Mouse (Mus musculus) kidney, postnatal 0 days (tissue): Measurements from ENCODE around the gene Fut1. TPM values are rescaled to one million over a fixed set of nuclear protein-coding genes. Genes with fewer than 3 reads are reported as not detected.
"Not testable (repeated sequence)": the region's sequence is repeated elsewhere in the genome, so short reads cannot be mapped to it uniquely, and the experiment has no call there.

Source experiments
- ATAC-seq: fragments of 200-750 bp; cut with Nextera tagmentation; replicated peaks from 2 replicates; pipeline ENCODE4 v1.8.0; 2017; ENCODE audit warnings: low read depth, moderate number of reproducible peaks, moderate TSS enrichment, moderate library complexity; ENCODE audit not compliant: low FRiP score
- DNase-seq: peaks from one replicate; pipeline ENCODE4 v3.0.0-alpha.2; 2016; ENCODE audit warnings: low spot score
- H3K27ac ChIP-seq: fragments of 300-500 bp; sonication (generic); 2 replicates; pipeline ENCODE4 v1.5.1; 2014; ENCODE audit warnings: mild to moderate bottlenecking
- H3K27me3 ChIP-seq: fragments of 300-500 bp; sonication (generic); 2 replicates; pipeline ENCODE4 v1.6.1; 2014; ENCODE audit warnings: low read length, mixed read lengths; ENCODE audit not compliant: insufficient read depth
- H3K36me3 ChIP-seq: fragments of 300-500 bp; sonication (generic); 2 replicates; pipeline ENCODE4 v1.6.1; 2014; ENCODE audit warnings: low read length, mixed read lengths; ENCODE audit not compliant: insufficient read depth
- H3K4me1 ChIP-seq: fragments of 300-500 bp; sonication (generic); replicated peaks from 2 replicates; pipeline ENCODE4 v1.6.1; 2014; ENCODE audit warnings: antibody characterized with exemption, low read length, mixed read lengths; ENCODE audit not compliant: insufficient read depth
- H3K4me2 ChIP-seq: fragments of 300-500 bp; sonication (generic); 2 replicates; pipeline ENCODE4 v1.6.1; 2014; ENCODE audit warnings: mild to moderate bottlenecking, low read length, moderate library complexity, mixed read lengths
- H3K4me3 ChIP-seq: fragments of 300-500 bp; sonication (generic); replicated peaks from 2 replicates; pipeline ENCODE4 v1.5.1; 2014; ENCODE audit warnings: low read depth, low read length
- H3K9ac ChIP-seq: fragments of 300-500 bp; sonication (generic); 2 replicates; pipeline ENCODE4 v1.6.1; 2014; ENCODE audit warnings: low read depth, low read length
- H3K9me3 ChIP-seq: fragments of 300-500 bp; sonication (generic); replicated peaks from 2 replicates; pipeline ENCODE4 v1.6.1; 2016; ENCODE audit warnings: low read length, inconsistent platforms, mixed read lengths
- CTCF ChIP-seq: IDR thresholded peaks from 2 replicates; pipeline ENCODE4 v1.5.1; 2016; ENCODE audit warnings: antibody characterized with exemption, low read depth, mild to moderate bottlenecking, moderate library complexity
- WGBS: fragments of 180-500 bp; shearing (Covaris S2); extraction: QIAGEN DNeasy Blood & Tissue Kit; methylation state at CpG from one replicate; pipeline ENCODE4 v1.1.7; 2014; 5-methylcytosine and 5-hydroxymethylcytosine counted together
- polyA plus RNA-seq: library from polyadenylated mRNA; unstranded; fragments of >200 nt; fragmentation: Nextera tagmentation; extraction: Ambion mirVana; gene quantifications from 2 replicates; pipeline ENCODE4 v1.2.1, GENCODE M21; 2015

The Fut1 gene
- polyA plus RNA-seq, 1 experiment from 2014 or later = 0.26 TPM

GRCm38 (mm10) chr7:45660746-45661478, 43.8 kb downstream of the Fut1 start:
- WGBS = 69% methylated on average over 11 of the region's 11 CpGs
- Histone ChIP-seq H3K4me3 (no peak overlapping the region), H3K27me3 (no peaks in the 10 kb centered on the region), H3K36me3 (no peaks in the 10 kb centered on the region), H3K27ac (no peak overlapping the region), H3K4me1 (peaks cover 3% of the 10 kb centered on the region), H3K9me3 (no peaks in the 10 kb centered on the region), H3K4me2 (no peak overlapping the region), H3K9ac (no peak overlapping the region)
- DNase-seq (no peak), ATAC-seq (no peak)
- TF ChIP-seq CTCF = no peak

- ATAC-seq, H3K9ac ChIP-seq, H3K27me3 ChIP-seq, H3K4me3 ChIP-seq, H3K36me3 ChIP-seq, DNase-seq, H3K4me1 ChIP-seq, H3K9me3 ChIP-seq, H3K27ac ChIP-seq, H3K4me2 ChIP-seq: not testable (repeated sequence)
- 94% methylated on average over 6 of the region's 6 CpGs for WGBS
Observed at GRCm38 (mm10) chr7:45661702-45662101, 44.6 kb downstream of the Fut1 start.

GRCm38 (mm10) chr7:45665303-45666138, 48.4 kb downstream of the Fut1 start:
- Histone ChIP-seq H3K9ac (no peak overlapping the region), H3K36me3 (no peaks in the 10 kb centered on the region), H3K27ac (no peak overlapping the region), H3K4me2 (no peak overlapping the region), H3K27me3 (no peaks in the 10 kb centered on the region), H3K4me3 (no peak overlapping the region), H3K9me3 (no peaks in the 10 kb centered on the region), H3K4me1 (peaks cover 7% of the 10 kb centered on the region)
- WGBS = 50% methylated on average over 13 of the region's 13 CpGs
- DNase-seq (no peak), ATAC-seq (no peak; the same call in 1 of the 2 replicates)
- TF ChIP-seq CTCF = no peak

GRCm38 (mm10) chr7:45666161-45666560, 49.1 kb downstream of the Fut1 start, which contains the start of gene Fut2:
Gene Fut2 (minus strand): TSS chr7:45666394.
- H3K4me2 ChIP-seq = no peak within 1 kb of the TSS
- WGBS = 79% methylated on average over 7 of the region's 7 CpGs
- H3K9ac ChIP-seq = no peak within 1 kb of the TSS
- H3K27me3 ChIP-seq = no peaks in the 10 kb centered on the region
- H3K9me3 ChIP-seq = no peaks in the 10 kb centered on the region
- TF ChIP-seq CTCF = no peak
- no peak for DNase-seq
- H3K4me1 ChIP-seq = peaks cover 7% of the 10 kb centered on the region
- no peak within 1 kb of the TSS for H3K4me3 ChIP-seq
- H3K36me3 ChIP-seq = no peaks in the 10 kb centered on the region
- ATAC-seq = no peak
- H3K27ac ChIP-seq = no peak within 1 kb of the TSS

- H3K9ac ChIP-seq = no peak overlapping the region
- ATAC-seq = no peak
- no peaks in the 10 kb centered on the region for H3K9me3 ChIP-seq
- no peaks in the 10 kb centered on the region for H3K36me3 ChIP-seq
- no peak overlapping the region for H3K4me2 ChIP-seq
- H3K27ac ChIP-seq = no peak overlapping the region
- 85% methylated on average over 14 of the region's 14 CpGs for WGBS
- TF ChIP-seq CTCF = no peak
- H3K27me3 ChIP-seq = no peaks in the 10 kb centered on the region
- no peak overlapping the region for H3K4me3 ChIP-seq
- DNase-seq = no peak
- peaks cover 7% of the 10 kb centered on the region for H3K4me1 ChIP-seq
Observed at GRCm38 (mm10) chr7:45667761-45668160, 50.7 kb downstream of the Fut1 start.

GRCm38 (mm10) chr7:45668921-45669320, 51.8 kb downstream of the Fut1 start:
- ATAC-seq = no peak
- TF ChIP-seq CTCF = peak; percentile 41; the same call in 1 of the 2 replicates

More at GRCm38 (mm10) chr7:45668921-45669320, 51.8 kb downstream of the Fut1 start:
- no peak for DNase-seq
- Histone ChIP-seq H3K4me1 (peaks cover 7% of the 10 kb centered on the region; the same call in 1 of the 2 replicates), H3K27ac (no peak overlapping the region), H3K36me3 (no peaks in the 10 kb centered on the region), H3K9ac (no peak overlapping the region), H3K27me3 (no peaks in the 10 kb centered on the region), H3K4me3 (no peak overlapping the region), H3K4me2 (no peak overlapping the region), H3K9me3 (no peaks in the 10 kb centered on the region)
- 94% methylated on average over 9 of the region's 9 CpGs for WGBS

Other genes starting within 250 kb of the Fut1 start
- gene Lin7b, start 246.7 kb upstream of the Fut1 start, polyA plus RNA-seq = 1.2 and 1.6 TPM in 2 replicates
- gene Snrnp70, start 221.5 kb upstream of the Fut1 start, polyA plus RNA-seq = 148 and 163 TPM in 2 replicates
- gene Kcna7, start 211.6 kb upstream of the Fut1 start, polyA plus RNA-seq = 0.05 and 0.06 TPM in 2 replicates
- gene Ntf5, start 203.6 kb upstream of the Fut1 start, polyA plus RNA-seq = 1.5 and 1.6 TPM in 2 replicates
- not detected in 2 replicates for gene Lhb, start 196.5 kb upstream of the Fut1 start, polyA plus RNA-seq
- gene Gys1, start 182.4 kb upstream of the Fut1 start, polyA plus RNA-seq = 26.0 and 26.9 TPM in 2 replicates
- gene Ruvbl2, start 179.2 kb upstream of the Fut1 start, polyA plus RNA-seq = 94.6 and 98.9 TPM in 2 replicates
- gene Ftl1, start 157.4 kb upstream of the Fut1 start, polyA plus RNA-seq = 6,674 and 7,026 TPM in 2 replicates
- gene Bax, start 150.4 kb upstream of the Fut1 start, polyA plus RNA-seq = 183 and 194 TPM in 2 replicates
- 0.93 and 1.1 TPM in 2 replicates for gene Tulp2, start 135.4 kb upstream of the Fut1 start, polyA plus RNA-seq
- gene Gm45808, start 130.5 kb upstream of the Fut1 start, polyA plus RNA-seq = not detected in 2 replicates
- 1.8 TPM in 2 replicates for gene Dhdh, start 128.5 kb upstream of the Fut1 start, polyA plus RNA-seq
- gene Nucb1, start 106.9 kb upstream of the Fut1 start, polyA plus RNA-seq = 246 and 265 TPM in 2 replicates
- gene Ppp1r15a, start 91.0 kb upstream of the Fut1 start, polyA plus RNA-seq = 21.4 and 21.9 TPM in 2 replicates
- 5.1 and 5.8 TPM in 2 replicates for gene Plekha4, start 91.0 kb upstream of the Fut1 start, polyA plus RNA-seq
- 20.5 and 21.0 TPM in 2 replicates for gene Hsd17b14, start 62.4 kb upstream of the Fut1 start, polyA plus RNA-seq
- 92.7 and 93.0 TPM in 2 replicates for gene Bcat2, start 47.1 kb upstream of the Fut1 start, polyA plus RNA-seq
- gene Fgf21, start 1.8 kb upstream of the Fut1 start, polyA plus RNA-seq = 0.12 TPM in 1 of 2 replicates, not detected in the other
- 0.17 and 0.29 TPM in 2 replicates for gene Izumo1, start 4.5 kb downstream of the Fut1 start, polyA plus RNA-seq
- gene Rasip1, start 10.2 kb downstream of the Fut1 start, polyA plus RNA-seq = 16.9 and 21.1 TPM in 2 replicates
- 3.9 and 4.8 TPM in 2 replicates for gene Mamstr, start 22.7 kb downstream of the Fut1 start, polyA plus RNA-seq
- 0.38 TPM in 2 replicates for gene Fut2, start 49.1 kb downstream of the Fut1 start, polyA plus RNA-seq
- gene Ntn5, start 66.7 kb downstream of the Fut1 start, polyA plus RNA-seq = 0.18 and 0.23 TPM in 2 replicates
- gene Sec1, start 77.1 kb downstream of the Fut1 start, polyA plus RNA-seq = 0.13 and 0.32 TPM in 2 replicates
- 7.5 and 8.9 TPM in 2 replicates for gene Car11, start 82.6 kb downstream of the Fut1 start, polyA plus RNA-seq
- gene Dbp, start 87.8 kb downstream of the Fut1 start, polyA plus RNA-seq = 8.4 and 8.6 TPM in 2 replicates
- 1,049 and 1,142 TPM in 2 replicates for gene Rpl18, start 98.2 kb downstream of the Fut1 start, polyA plus RNA-seq
- gene Sphk2, start 100.7 kb downstream of the Fut1 start, polyA plus RNA-seq = 20.8 and 22.3 TPM in 2 replicates
- gene Fam83e, start 103.9 kb downstream of the Fut1 start, polyA plus RNA-seq = 0.23 and 0.28 TPM in 2 replicates
- gene Spaca4, start 108.5 kb downstream of the Fut1 start, polyA plus RNA-seq = not detected in 2 replicates
- gene Lmtk3, start 166.4 kb downstream of the Fut1 start, polyA plus RNA-seq = 0.59 and 0.91 TPM in 2 replicates
- gene Sult2b1, start 167.4 kb downstream of the Fut1 start, polyA plus RNA-seq = 3.7 and 3.9 TPM in 2 replicates
- gene Cyth2, start 197.3 kb downstream of the Fut1 start, polyA plus RNA-seq = 99.2 and 105 TPM in 2 replicates
- 0.80 and 1.3 TPM in 2 replicates for gene Kcnj14, start 207.5 kb downstream of the Fut1 start, polyA plus RNA-seq
- 50.6 and 53.5 TPM in 2 replicates for gene Grwd1, start 213.7 kb downstream of the Fut1 start, polyA plus RNA-seq